In genomic region chr19:58674644-58675043, GRCm38 (mm10) we compare ENCODE assay signal across 16 mouse cellular contexts. TPM values are rescaled to one million over a fixed set of nuclear protein-coding genes. Genes with fewer than 3 reads are reported as not detected.
DNase-seq lines count a peak whose midpoint lies in the region; TF ChIP-seq lines count a peak whose summit lies in the region.
"Had no signal": no experiment of that assay in that cellular context is flagged by ENCODE, and none has a peak within 500 bp of the region (broad histone marks: within the 10 kb centered on the region; RNA-seq: fewer than 3 reads in every experiment).

No protein-coding gene starts in this region.

- 32% methylated on average over 2 of the region's 2 CpGs for WGBS in kidney, adult 2 months

- no peak for TF ChIP-seq CTCF in gastrocnemius, adult 2 months (IDR thresholded peaks at IDR 0.05)
- TF ChIP-seq CTCF in kidney, adult 2 months (conservative IDR thresholded peaks at IDR 0.05; ENCODE audit: insufficient read depth, insufficient read length, low read depth, low read length) = no peak

- no peak overlapping the region for H3K4me3 ChIP-seq in gastrocnemius, adult 2 months
- H3K4me3 ChIP-seq in kidney, adult 2 months (ENCODE audit: insufficient read depth, low read depth, low read length) = no peak overlapping the region
- H3K4me3 ChIP-seq: limb, embryonic 10.5 days; myocyte had no signal

- no peaks in the 10 kb centered on the region for H3K4me1 ChIP-seq in kidney, adult 2 months (ENCODE audit: control insufficient read depth, insufficient read depth, low read length)

- H3K27me3 ChIP-seq in kidney, adult 2 months (replicated peaks; ENCODE audit: control insufficient read depth, insufficient read depth, low read length) = no peaks in the 10 kb centered on the region

- no peak overlapping the region for H3K27ac ChIP-seq in gastrocnemius, adult 2 months
- no peak overlapping the region for H3K27ac ChIP-seq in kidney, adult 2 months (ENCODE audit: insufficient read depth, low read depth, low read length)
- H3K27ac ChIP-seq: limb, embryonic 10.5 days had no signal

- no peaks in the 10 kb centered on the region for H3K36me3 ChIP-seq in kidney, adult 2 months (ENCODE audit: control insufficient read depth, insufficient read depth, low read length)
- H3K36me3 ChIP-seq: limb, embryonic 10.5 days had no signal

- TF ChIP-seq POLR2A in kidney, adult 2 months (IDR thresholded peaks at IDR 0.05; ENCODE audit: low read depth, low read length) = no peak

- DNase-seq in gastrocnemius, postnatal 14 days = peak; percentile 31
- DNase-seq in gastrocnemius, adult 2 months = no peak
- peak; percentile 11 to 39 for DNase-seq in kidney, postnatal 4 days
- no peak for DNase-seq in kidney, adult 2 months
- DNase-seq in Muller cell, postnatal 12 days (ENCODE audit: inconsistent ontology term) = peak; percentile 52
- DNase-seq in adrenal gland, postnatal 14 days = peak; percentile 44
- no peak for DNase-seq in frontal cortex, postnatal 10 days (ENCODE audit: low spot score in 2 of 2)
- DNase-seq in cerebellum, postnatal 36 days = no peak
- DNase-seq: thymus, postnatal 14 days had no signal

- intact Hi-C loops in gastrocnemius, postnatal 14 days (cut with DNase I; ENCODE audit: low total_unique reads) = no loop called here
- intact Hi-C loops in gastrocnemius, adult 2 months (cut with DNase I) = no loop called here

RNA-seq across cellular contexts. Expression of gene Pnlip, which starts 22.3 kb away (rescaled TPM):
- total RNA-seq in gastrocnemius, postnatal 14 days (2021) = not detected
- not detected for total RNA-seq in gastrocnemius, adult 2 months (2021)
- not detected in 2 replicates for polyA plus RNA-seq in kidney, adult 2 months (2012; rRNA removed)
- not detected in 2 replicates for total RNA-seq in adrenal gland, postnatal 14 days (2021)
- total RNA-seq: megakaryocyte, adult 5-6 weeks had no signal
- polyA plus RNA-seq: heart, embryonic 14.5 days; limb, embryonic 10.5 days; liver, embryonic 16.5 days; myocyte had no signal

RNA-seq across cellular contexts. Expression of gene Pnliprp1, which starts 54.0 kb away (rescaled TPM):
- not detected for total RNA-seq in gastrocnemius, postnatal 14 days (2021)
- not detected for total RNA-seq in gastrocnemius, adult 2 months (2021)
- 0.31 and 0.38 TPM in 2 replicates for polyA plus RNA-seq in kidney, adult 2 months (2012; rRNA removed)
- total RNA-seq in adrenal gland, postnatal 14 days (2021) = 1.7 TPM in 1 of 2 replicates, not detected in the other
- total RNA-seq: layer of hippocampus, postnatal 10 days; megakaryocyte, adult 5-6 weeks had no signal
- polyA plus RNA-seq: frontal cortex, adult 2 months; myocyte had no signal

Comparison
In these comparisons a context has a peak if more than half of its experiments do, and no peak if none do; other contexts are left out.
1. DNase-seq: peak in gastrocnemius, postnatal 14 days (single experiment), kidney, postnatal 4 days (2 of 2), Muller cell, postnatal 12 days (single experiment) and adrenal gland, postnatal 14 days (single experiment); none in gastrocnemius, adult 2 months (single experiment), kidney, adult 2 months (single experiment), frontal cortex, postnatal 10 days (0 of 2) and cerebellum, postnatal 36 days (0 of 2).